Mouse (Mus musculus): ENCODE data around the gene Tmem217.

- no peak for TF ChIP-seq CTCF (IDR thresholded peaks at IDR 0.05; ENCODE audit: low read depth)
- no peak for TF ChIP-seq EP300 (IDR thresholded peaks at IDR 0.05; ENCODE audit: low read depth)
Observed at GRCm38 (mm10) chr17:29540426-29540825, 11.8 kb downstream of the Tmem217 start.
